Mouse (Mus musculus) limb, embryonic 11.5 days (tissue): ENCODE results near the gene Gm1043. TPM values are rescaled to one million over a fixed set of nuclear protein-coding genes. Genes with fewer than 3 reads are reported as not detected.
A peak's percentile ranks its signal among the peaks of the same experiment; 100 is the strongest.

ENCODE experiments used
- ATAC-seq: fragments of 200-750 bp; cut with Nextera tagmentation; 2 replicates; pipeline ENCODE4 v1.8.0; 2017; ENCODE audit warnings: low read depth; ENCODE audit not compliant: insufficient number of reproducible peaks, low FRiP score, low TSS enrichment
- DNase-seq: peaks from one replicate; pipeline ENCODE4 v3.0.0-alpha.2; 2015; ENCODE audit warnings: low spot score
- H3K27ac ChIP-seq: fragments of 300-500 bp; sonication (generic); replicated peaks from 2 replicates; pipeline ENCODE4 v1.5.1; 2014; ENCODE audit warnings: low read depth, mild to moderate bottlenecking, low read length
- H3K27me3 ChIP-seq: fragments of 300-500 bp; sonication (generic); 2 replicates; pipeline ENCODE4 v1.6.1; 2014; ENCODE audit warnings: mild to moderate bottlenecking, low read length, mixed read lengths; ENCODE audit not compliant: control insufficient read depth, insufficient read depth
- H3K36me3 ChIP-seq: fragments of 300-500 bp; sonication (generic); 2 replicates; pipeline ENCODE4 v1.6.1; 2014; ENCODE audit warnings: mild to moderate bottlenecking, low read length, moderate library complexity, mixed read lengths; ENCODE audit not compliant: control insufficient read depth, insufficient read depth
- H3K4me1 ChIP-seq: fragments of 300-500 bp; sonication (generic); 2 replicates; pipeline ENCODE4 v1.6.1; 2014; ENCODE audit warnings: low read length, mixed read lengths; ENCODE audit not compliant: control insufficient read depth, insufficient read depth
- H3K4me2 ChIP-seq: fragments of 300-500 bp; sonication (generic); 2 replicates; pipeline ENCODE4 v1.6.1; 2014; ENCODE audit warnings: low read depth, mild to moderate bottlenecking, moderate library complexity; ENCODE audit not compliant: severe bottlenecking
- H3K4me3 ChIP-seq: fragments of 300-500 bp; sonication (generic); 2 replicates; pipeline ENCODE4 v1.5.1; 2014; ENCODE audit warnings: low read depth, low read length
- H3K9ac ChIP-seq: fragments of 300-500 bp; sonication (generic); 2 replicates; pipeline ENCODE4 v1.6.1; 2014; ENCODE audit warnings: mild to moderate bottlenecking, low read length
- H3K9me3 ChIP-seq: fragments of 300-500 bp; sonication (generic); 2 replicates; pipeline ENCODE4 v1.6.1; 2016; ENCODE audit warnings: low read length; ENCODE audit not compliant: control insufficient read depth
- WGBS: fragments of 180-500 bp; shearing (Covaris S2); extraction: QIAGEN DNeasy Blood & Tissue Kit; methylation state at CpG from one replicate; pipeline ENCODE4 v1.1.7; 2014; 5-methylcytosine and 5-hydroxymethylcytosine counted together
- polyA plus RNA-seq: library from polyadenylated mRNA; unstranded; fragments of >200 nt; fragmentation: Nextera tagmentation; extraction: Ambion mirVana; gene quantifications from 2 replicates; pipeline ENCODE4 v1.2.1, GENCODE M21; 2014

The Gm1043 gene
- polyA plus RNA-seq, 1 experiment from 2014 or later, result not detected

- H3K4me3 ChIP-seq, result no peak overlapping the region
- H3K27me3 ChIP-seq, result 0 out of 2 replicates have a peak, but pooled peaks cover 6% of the 10 kb centered on the region
- 79% methylated on average over 5 of the region's 5 CpGs for WGBS
- H3K36me3 ChIP-seq, result no peaks in the 10 kb centered on the region
- no peak overlapping the region for H3K9ac ChIP-seq
- H3K27ac ChIP-seq, result no peak overlapping the region
- no peak overlapping the region for H3K4me2 ChIP-seq
- H3K9me3 ChIP-seq, result no peaks in the 10 kb centered on the region
- ATAC-seq (no peak), DNase-seq (no peak)
- H3K4me1 ChIP-seq, result no peaks in the 10 kb centered on the region
These were observed 4.6 kb upstream of the Gm1043 start for GRCm38 (mm10) chr5:37080601-37081000.

GRCm38 (mm10) chr5:37082420-37082819 is 2.8 kb upstream of the Gm1043 start:
- no peak overlapping the region for H3K9ac ChIP-seq
- WGBS, result 19% methylated on average over 3 of the region's 3 CpGs
- H3K4me2 ChIP-seq, result no peak overlapping the region
- no peak overlapping the region for H3K4me3 ChIP-seq
- H3K9me3 ChIP-seq, result no peaks in the 10 kb centered on the region
- no peaks in the 10 kb centered on the region for H3K4me1 ChIP-seq
- H3K27ac ChIP-seq, result no peak overlapping the region
- ATAC-seq, result no peak
- no peaks in the 10 kb centered on the region for H3K27me3 ChIP-seq
- H3K36me3 ChIP-seq, result no peaks in the 10 kb centered on the region
- DNase-seq, result peak; percentile 55

GRCm38 (mm10) chr5:37083209-37083770 is 1.9 kb upstream of the Gm1043 start:
- no peak overlapping the region for H3K27ac ChIP-seq
- no peaks in the 10 kb centered on the region for H3K9me3 ChIP-seq
- no peak for ATAC-seq
- H3K36me3 ChIP-seq, result no peaks in the 10 kb centered on the region
- DNase-seq, result no peak
- H3K27me3 ChIP-seq, result no peaks in the 10 kb centered on the region
- no peak overlapping the region for H3K9ac ChIP-seq
- WGBS, result 77% methylated on average over 7 of the region's 7 CpGs
- no peak overlapping the region for H3K4me2 ChIP-seq
- no peaks in the 10 kb centered on the region for H3K4me1 ChIP-seq
- no peak overlapping the region for H3K4me3 ChIP-seq

DNA sequence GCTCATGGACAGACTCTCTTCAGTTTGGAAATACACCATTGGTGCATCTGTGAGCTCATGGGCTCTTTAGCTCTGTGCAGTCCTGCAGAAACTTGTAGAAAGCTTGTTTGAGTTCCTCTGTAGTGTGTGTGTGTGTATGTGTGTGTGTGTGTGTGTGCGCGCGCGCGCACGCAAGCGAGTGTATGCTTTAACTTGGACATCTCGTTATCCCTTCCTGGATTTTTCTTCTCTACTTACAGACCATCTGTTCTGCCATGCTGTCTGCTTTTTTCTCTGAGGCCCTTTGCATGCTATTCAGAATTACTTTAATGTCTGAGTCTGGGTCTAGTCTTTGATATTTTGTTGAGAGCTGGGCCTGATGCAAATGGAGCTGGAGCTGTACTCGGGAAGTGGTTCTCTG is 1.3 kb upstream of the Gm1043 start:
- Histone ChIP-seq H3K9me3 (no peaks in the 10 kb centered on the region), H3K9ac (no peak overlapping the region), H3K4me2 (no peak overlapping the region), H3K27me3 (no peaks in the 10 kb centered on the region), H3K36me3 (no peaks in the 10 kb centered on the region), H3K4me1 (no peaks in the 10 kb centered on the region), H3K4me3 (no peak overlapping the region), H3K27ac (no peak overlapping the region)
- ATAC-seq, result no peak
- DNase-seq, result no peak
- 86% methylated on average over 9 of the region's 9 CpGs for WGBS

- Histone ChIP-seq H3K4me2 (no peak overlapping the region), H3K9me3 (no peaks in the 10 kb centered on the region), H3K27me3 (peaks cover 10% of the 10 kb centered on the region), H3K27ac (no peak overlapping the region), H3K36me3 (no peaks in the 10 kb centered on the region), H3K4me3 (no peak overlapping the region), H3K4me1 (no peaks in the 10 kb centered on the region), H3K9ac (no peak overlapping the region)
- no peak for ATAC-seq
- WGBS, result 72% methylated on average over 3 of the region's 3 CpGs
- no peak for DNase-seq
These were observed 748 bp downstream of the Gm1043 start for GRCm38 (mm10) chr5:37085918-37086317.

- Histone ChIP-seq H3K27me3 (peaks cover 28% of the 10 kb centered on the region), H3K4me3 (no peak overlapping the region), H3K9ac (no peak overlapping the region), H3K9me3 (no peaks in the 10 kb centered on the region), H3K4me1 (no peaks in the 10 kb centered on the region), H3K4me2 (no peak overlapping the region), H3K36me3 (no peaks in the 10 kb centered on the region), H3K27ac (no peak overlapping the region)
- ATAC-seq (no peak), DNase-seq (no peak)
- WGBS, result 50% methylated on average over 2 of the region's 2 CpGs
These were observed 2.6 kb downstream of the Gm1043 start for GRCm38 (mm10) chr5:37087786-37088185.

DNA sequence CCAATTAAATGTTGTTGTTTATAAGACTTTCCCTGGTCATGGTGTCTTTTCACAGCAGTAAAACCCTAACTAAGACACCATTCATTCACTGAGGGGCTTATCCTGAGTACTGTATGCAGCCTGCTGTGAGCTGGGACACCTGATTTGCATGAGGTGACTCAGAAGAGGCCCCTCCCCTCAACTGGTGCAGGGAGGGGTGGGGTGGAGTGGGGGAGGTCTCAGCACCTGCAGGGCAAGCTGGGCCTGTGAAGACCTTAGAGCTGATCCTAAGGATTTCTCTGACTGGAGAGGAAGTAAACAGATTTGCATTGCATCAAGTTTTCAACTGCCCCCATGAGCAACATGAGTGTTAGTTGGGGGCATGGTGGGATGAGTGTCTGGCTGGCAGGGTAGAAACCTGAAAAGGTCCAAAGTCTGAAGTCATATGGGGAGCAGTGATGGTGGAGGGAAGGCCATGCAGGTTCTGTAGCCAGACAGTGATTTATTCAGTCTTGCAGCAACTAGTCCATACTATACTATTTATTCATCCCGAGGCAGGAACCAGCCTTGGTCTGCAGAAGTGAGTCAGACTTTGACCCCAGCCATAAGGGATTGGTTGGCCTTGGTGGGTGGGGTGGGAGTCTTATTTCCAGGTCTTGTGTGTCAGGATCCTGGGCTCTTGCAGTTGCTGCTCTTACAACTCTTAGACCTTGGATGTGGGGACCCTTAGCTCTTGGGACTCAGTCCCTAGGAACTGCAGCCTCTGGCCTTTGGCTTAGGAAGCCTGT is 3.4 kb downstream of the Gm1043 start:
- no peak overlapping the region for H3K9ac ChIP-seq
- no peaks in the 10 kb centered on the region for H3K4me1 ChIP-seq
- H3K4me3 ChIP-seq, result no peak overlapping the region
- H3K4me2 ChIP-seq, result no peak overlapping the region
- no peak for ATAC-seq
- DNase-seq, result no peak
- no peaks in the 10 kb centered on the region for H3K36me3 ChIP-seq
- H3K9me3 ChIP-seq, result no peaks in the 10 kb centered on the region
- no peak overlapping the region for H3K27ac ChIP-seq
- WGBS, result 50% methylated on average over 1 of the region's 1 CpGs
- H3K27me3 ChIP-seq, result peaks cover 29% of the 10 kb centered on the region

GRCm38 (mm10) chr5:37091171-37091628 is 6.0 kb downstream of the Gm1043 start:
- WGBS, result 0% methylated on average over 47 of the region's 47 CpGs
- ATAC-seq, result no peak
- Histone ChIP-seq H3K4me2 (peak overlapping the region; percentile 77), H3K27me3 (peaks cover 29% of the 10 kb centered on the region), H3K36me3 (no peaks in the 10 kb centered on the region), H3K9me3 (no peaks in the 10 kb centered on the region), H3K4me1 (no peaks in the 10 kb centered on the region), H3K9ac (peak overlapping the region; percentile 40; the same call in 1 of the 2 replicates), H3K27ac (no peak overlapping the region), H3K4me3 (peak overlapping the region; percentile 33)
- peak; percentile 69 for DNase-seq
